8 mouse cellular contexts compared by ENCODE assay signal in genomic region chr1:88258881-88259642, GRCm38 (mm10). TPM values are rescaled to one million over a fixed set of nuclear protein-coding genes. Genes with fewer than 3 reads are reported as not detected.
A peak's percentile ranks its signal among the peaks of the same experiment; 100 is the strongest.
DNase-seq lines count a peak whose midpoint lies in the region; ATAC-seq and TF ChIP-seq lines count a peak whose summit lies in the region.

No protein-coding gene starts in this region.

- peaks cover 44% of the 10 kb centered on the region for H3K36me3 ChIP-seq in lung, embryonic 15.5 days
- peaks cover 31% of the 10 kb centered on the region for H3K36me3 ChIP-seq in heart, embryonic 15.5 days
- peaks cover 30% of the 10 kb centered on the region for H3K36me3 ChIP-seq in liver, postnatal 0 days (replicated peaks; ENCODE audit: insufficient read depth, low read length)

- no peaks in the 10 kb centered on the region for H3K27me3 ChIP-seq in lung, embryonic 15.5 days
- no peaks in the 10 kb centered on the region for H3K27me3 ChIP-seq in heart, embryonic 15.5 days
- no peaks in the 10 kb centered on the region for H3K27me3 ChIP-seq in liver, postnatal 0 days (ENCODE audit: insufficient read depth, low read length)

- 58% methylated on average over 8 of the region's 8 CpGs for WGBS in lung, embryonic 15.5 days
- 58% methylated on average over 8 of the region's 8 CpGs for WGBS in heart, embryonic 15.5 days
- 60% methylated on average over 8 of the region's 8 CpGs for WGBS in liver, postnatal 0 days (ENCODE audit: insufficient replicate concordance)

- DNase-seq in adrenal gland, postnatal 14 days, result peak; percentile 64
- DNase-seq in adrenal gland, adult 8-10 months, result no peak
- DNase-seq in lung, postnatal 25 days (ENCODE audit: low spot score), result no peak
- no peak for DNase-seq in liver, postnatal 0 days
- no peak for DNase-seq in left cerebral cortex, postnatal 14 days (ENCODE audit: low spot score in 2 of 2)
- DNase-seq in gastrocnemius, adult 2 months, result no peak

- no peaks in the 10 kb centered on the region; the same call in 1 of the 2 replicates for H3K9me3 ChIP-seq in lung, embryonic 15.5 days
- H3K9me3 ChIP-seq in heart, embryonic 15.5 days (replicated peaks), result 0 out of 2 replicates have a peak, but pooled peaks cover 3% of the 10 kb centered on the region
- no peaks in the 10 kb centered on the region for H3K9me3 ChIP-seq in liver, postnatal 0 days (ENCODE audit: low read length)

- H3K4me3 ChIP-seq in lung, embryonic 15.5 days, result no peak overlapping the region
- H3K4me3 ChIP-seq in heart, embryonic 15.5 days, result no peak overlapping the region
- H3K4me3 ChIP-seq in liver, postnatal 0 days (ENCODE audit: low read depth, low read length), result no peak overlapping the region
- no peak overlapping the region for H3K4me3 ChIP-seq in gastrocnemius, adult 2 months

- no peak overlapping the region for H3K27ac ChIP-seq in lung, embryonic 15.5 days
- H3K27ac ChIP-seq in heart, embryonic 15.5 days, result no peak overlapping the region
- peak overlapping the region; percentile 53 for H3K27ac ChIP-seq in liver, postnatal 0 days (ENCODE audit: low read depth)
- no peak overlapping the region for H3K27ac ChIP-seq in gastrocnemius, adult 2 months

- no peaks in the 10 kb centered on the region for H3K4me1 ChIP-seq in lung, embryonic 15.5 days
- H3K4me1 ChIP-seq in heart, embryonic 15.5 days (replicated peaks), result peaks cover 23% of the 10 kb centered on the region
- H3K4me1 ChIP-seq in liver, postnatal 0 days (ENCODE audit: insufficient read depth), result peaks cover 54% of the 10 kb centered on the region

- TF ChIP-seq CTCF in liver, postnatal 0 days (IDR thresholded peaks at IDR 0.05; ENCODE audit: low read depth), result no peak
- TF ChIP-seq CTCF in gastrocnemius, adult 2 months (IDR thresholded peaks at IDR 0.05), result no peak

- peak; percentile 2; the same call in 1 of the 2 replicates for ATAC-seq in lung, embryonic 15.5 days (ENCODE audit: borderline replicate concordance, extremely low read depth, low FRiP score, low TSS enrichment)
- ATAC-seq in heart, embryonic 15.5 days (replicated peaks; ENCODE audit: insufficient number of reproducible peaks, insufficient read depth, low FRiP score, low read depth), result 0 out of 2 replicates have a peak, but pooled peaks have one; percentile 0
- ATAC-seq in liver, postnatal 0 days, result no peak

- intact Hi-C loops in left cerebral cortex, postnatal 14 days (cut with DNase I), result no loop called here
- intact Hi-C loops in gastrocnemius, adult 2 months (cut with DNase I), result no loop called here

- no peak for TF ChIP-seq EP300 in liver, postnatal 0 days (IDR thresholded peaks at IDR 0.05; ENCODE audit: low read depth)

- no peak overlapping the region for H3K4me2 ChIP-seq in lung, embryonic 15.5 days
- no peak overlapping the region for H3K4me2 ChIP-seq in heart, embryonic 15.5 days
- no peak overlapping the region for H3K4me2 ChIP-seq in liver, postnatal 0 days (ENCODE audit: low read depth, low read length)

- no peak overlapping the region for H3K9ac ChIP-seq in lung, embryonic 15.5 days
- H3K9ac ChIP-seq in heart, embryonic 15.5 days, result no peak overlapping the region
- 0 out of 2 replicates have a peak overlapping the region, but pooled peaks have one; percentile 1 for H3K9ac ChIP-seq in liver, postnatal 0 days (replicated peaks)

RNA-seq across cellular contexts. Expression of gene Hjurp, which starts 18.4 kb away (rescaled TPM):
- total RNA-seq in adrenal gland, postnatal 14 days (2021), result 57.7 and 64.9 TPM in 2 replicates
- total RNA-seq in adrenal gland, adult 8-10 months (2022), result 10 to 100 TPM; 33.0 to 55.0 (median 43.2) TPM
- 184 and 198 TPM in 2 replicates for polyA plus RNA-seq in lung, embryonic 15.5 days (2015; fragmentation: Nextera tagmentation; extraction: Ambion mirVana)
- 93.4 and 119 TPM in 2 replicates for polyA plus RNA-seq in heart, embryonic 15.5 days (2015; fragmentation: Nextera tagmentation; extraction: Ambion mirVana)
- polyA plus RNA-seq in liver, postnatal 0 days (2015; fragmentation: Nextera tagmentation; extraction: Ambion mirVana), result 31.4 and 37.0 TPM in 2 replicates
- 10 to 100 TPM; 36.8 to 38.3 TPM for total RNA-seq in left cerebral cortex, postnatal 14 days (2021)
- 1 to 10 TPM; 6.1 to 6.6 TPM for total RNA-seq in gastrocnemius, adult 2 months (2021)

RNA-seq across cellular contexts. Expression of gene Trpm8, which starts 18.4 kb away (rescaled TPM):
- not detected in 2 replicates for total RNA-seq in adrenal gland, postnatal 14 days (2021)
- not detected for total RNA-seq in adrenal gland, adult 8-10 months (2022)
- polyA plus RNA-seq in lung, embryonic 15.5 days (2015; fragmentation: Nextera tagmentation; extraction: Ambion mirVana), result 0.04 and 0.10 TPM in 2 replicates
- polyA plus RNA-seq in heart, embryonic 15.5 days (2015; fragmentation: Nextera tagmentation; extraction: Ambion mirVana), result not detected in 2 replicates
- not detected in 2 replicates for polyA plus RNA-seq in liver, postnatal 0 days (2015; fragmentation: Nextera tagmentation; extraction: Ambion mirVana)
- total RNA-seq in left cerebral cortex, postnatal 14 days (2021), result under 1 TPM; 0.61 to 0.68 TPM
- not detected for total RNA-seq in gastrocnemius, adult 2 months (2021)

RNA-seq across cellular contexts. Expression of gene Mroh2a, which starts 32.3 kb away (rescaled TPM):
- 0.04 and 0.26 TPM in 2 replicates for total RNA-seq in adrenal gland, postnatal 14 days (2021)
- total RNA-seq in adrenal gland, adult 8-10 months (2022), result under 1 TPM in 2 of 4 experiments, not detected in 2; 0.10 to 0.16 TPM
- polyA plus RNA-seq in lung, embryonic 15.5 days (2015; fragmentation: Nextera tagmentation; extraction: Ambion mirVana), result 0.90 and 1.1 TPM in 2 replicates
- 0.60 and 0.87 TPM in 2 replicates for polyA plus RNA-seq in heart, embryonic 15.5 days (2015; fragmentation: Nextera tagmentation; extraction: Ambion mirVana)
- polyA plus RNA-seq in liver, postnatal 0 days (2015; fragmentation: Nextera tagmentation; extraction: Ambion mirVana), result 0.61 and 0.66 TPM in 2 replicates
- under 1 TPM; 0.04 to 0.06 TPM for total RNA-seq in left cerebral cortex, postnatal 14 days (2021)
- total RNA-seq in gastrocnemius, adult 2 months (2021), result not detected

RNA-seq across cellular contexts. Expression of gene Ugt1a1, which starts 47.3 kb away (rescaled TPM):
- 11.5 and 47.2 TPM in 2 replicates for total RNA-seq in adrenal gland, postnatal 14 days (2021)
- 10 to 100 TPM in 2 of 4 experiments, under 1 TPM in 2; 0.40 to 83.2 (median 28.8) TPM for total RNA-seq in adrenal gland, adult 8-10 months (2022)
- polyA plus RNA-seq in lung, embryonic 15.5 days (2015; fragmentation: Nextera tagmentation; extraction: Ambion mirVana), result 0.11 TPM in 1 of 2 replicates, not detected in the other
- not detected in 2 replicates for polyA plus RNA-seq in heart, embryonic 15.5 days (2015; fragmentation: Nextera tagmentation; extraction: Ambion mirVana)
- 412 and 437 TPM in 2 replicates for polyA plus RNA-seq in liver, postnatal 0 days (2015; fragmentation: Nextera tagmentation; extraction: Ambion mirVana)
- total RNA-seq in left cerebral cortex, postnatal 14 days (2021), result under 1 TPM in 1 of 2 experiments, not detected in 1; 0.15 TPM
- not detected for total RNA-seq in gastrocnemius, adult 2 months (2021)

RNA-seq across cellular contexts. Expression of gene Dnajb3, which starts 53.5 kb away (rescaled TPM):
- 2.6 and 2.8 TPM in 2 replicates for total RNA-seq in adrenal gland, postnatal 14 days (2021)
- total RNA-seq in adrenal gland, adult 8-10 months (2022), result 1 to 10 TPM; 1.8 to 4.7 (median 3.3) TPM
- 6.1 and 6.9 TPM in 2 replicates for polyA plus RNA-seq in lung, embryonic 15.5 days (2015; fragmentation: Nextera tagmentation; extraction: Ambion mirVana)
- polyA plus RNA-seq in heart, embryonic 15.5 days (2015; fragmentation: Nextera tagmentation; extraction: Ambion mirVana), result 3.3 and 4.8 TPM in 2 replicates
- 7.1 and 7.8 TPM in 2 replicates for polyA plus RNA-seq in liver, postnatal 0 days (2015; fragmentation: Nextera tagmentation; extraction: Ambion mirVana)
- total RNA-seq in left cerebral cortex, postnatal 14 days (2021), result 1 to 10 TPM; 2.7 to 3.7 TPM
- not detected for total RNA-seq in gastrocnemius, adult 2 months (2021)
